Mouse (Mus musculus): ENCODE measurements around the gene Afmid. TPM values are rescaled to one million over a fixed set of nuclear protein-coding genes. Genes with fewer than 3 reads are reported as not detected.
"Not testable (repeated sequence)": the region's sequence is repeated elsewhere in the genome, so short reads cannot be mapped to it uniquely, and the experiment has no call there.

The Afmid gene
- polyA plus RNA-seq, 1 experiment from 2014 or later = 34.4 TPM

DNA sequence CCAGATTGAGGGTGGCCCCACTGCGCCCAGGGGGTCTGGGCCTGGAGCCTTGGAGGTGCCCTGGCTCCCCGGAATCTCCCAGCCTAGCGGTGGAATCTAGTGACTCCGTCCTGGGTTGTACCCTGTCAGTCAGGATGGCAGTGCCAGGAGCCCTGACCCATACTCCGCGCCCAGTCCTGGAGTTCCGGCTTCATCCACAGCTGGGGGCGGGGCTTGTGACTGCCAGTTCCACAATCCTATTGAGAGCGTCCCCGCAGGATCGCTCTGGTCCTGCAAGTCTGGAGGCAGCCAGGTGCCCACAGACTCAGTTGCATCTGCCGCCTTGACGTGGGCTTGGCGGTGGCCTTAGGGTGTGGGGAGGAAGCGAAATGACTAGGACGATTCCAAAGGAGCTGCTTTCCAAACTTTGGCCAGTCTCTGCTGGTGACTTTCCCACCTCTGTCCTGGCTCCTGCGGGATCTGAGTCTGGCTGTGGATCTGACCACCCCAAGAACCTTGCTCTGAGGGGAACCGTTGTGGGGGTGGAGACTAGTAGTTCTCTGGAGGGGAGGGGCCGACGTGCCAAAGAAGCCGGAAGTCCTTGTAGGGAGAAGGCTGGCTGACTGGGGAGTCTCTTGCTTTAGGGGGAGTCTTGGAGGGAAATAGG lies 15.2 kb upstream of the Afmid start:
- H3K4me1 ChIP-seq (ENCODE audit: insufficient read depth) = peaks cover 22% of the 10 kb centered on the region
- WGBS (ENCODE audit: insufficient replicate concordance) = under 1% methylated on average over 21 of the region's 21 CpGs
- peak overlapping the region; percentile 96 for H3K4me3 ChIP-seq (ENCODE audit: low read depth, low read length)
- no peaks in the 10 kb centered on the region for H3K27me3 ChIP-seq (ENCODE audit: insufficient read depth, low read length)
- ATAC-seq (peak; percentile 85), DNase-seq (peak; percentile 94)
- no peaks in the 10 kb centered on the region for H3K9me3 ChIP-seq (ENCODE audit: low read length)
- H3K27ac ChIP-seq (ENCODE audit: low read depth) = peak overlapping the region; percentile 92
- H3K9ac ChIP-seq (replicated peaks) = peak overlapping the region; percentile 95
- H3K36me3 ChIP-seq (replicated peaks; ENCODE audit: insufficient read depth, low read length) = peaks cover 51% of the 10 kb centered on the region
- peak; percentile 75 for TF ChIP-seq CTCF (IDR thresholded peaks at IDR 0.05; ENCODE audit: low read depth)
- TF ChIP-seq EP300 (IDR thresholded peaks at IDR 0.05; ENCODE audit: low read depth) = no peak
- peak overlapping the region; percentile 99 for H3K4me2 ChIP-seq (ENCODE audit: low read depth, low read length)

DNA sequence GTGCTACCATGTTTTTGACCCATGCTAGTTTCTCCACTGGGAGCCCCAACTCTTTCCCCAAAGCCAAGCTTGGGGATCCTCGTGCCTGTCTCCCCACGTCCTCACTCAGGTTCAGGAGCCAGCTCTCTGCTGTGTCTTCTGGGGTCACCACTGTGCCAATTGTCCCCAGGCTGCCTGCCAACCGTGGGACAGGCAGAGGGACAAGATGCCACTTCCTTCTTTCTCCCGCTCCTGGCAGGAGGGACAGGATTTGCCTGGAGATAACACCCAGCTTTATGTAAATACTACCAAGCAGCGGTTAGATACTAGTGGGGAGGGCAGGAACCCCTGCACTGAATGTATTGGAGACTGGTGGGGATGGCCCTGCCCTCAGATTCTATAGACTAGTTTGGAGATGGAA lies 11.9 kb upstream of the Afmid start:
- no peak overlapping the region for H3K9ac ChIP-seq (replicated peaks)
- DNase-seq = no peak
- H3K9me3 ChIP-seq (ENCODE audit: low read length) = no peaks in the 10 kb centered on the region
- peaks cover 73% of the 10 kb centered on the region for H3K36me3 ChIP-seq (replicated peaks; ENCODE audit: insufficient read depth, low read length)
- 49% methylated on average over 5 of the region's 5 CpGs for WGBS (ENCODE audit: insufficient replicate concordance)
- TF ChIP-seq EP300 (IDR thresholded peaks at IDR 0.05; ENCODE audit: low read depth) (no peak), CTCF (IDR thresholded peaks at IDR 0.05; ENCODE audit: low read depth) (no peak)
- H3K27ac ChIP-seq (ENCODE audit: low read depth) = peak overlapping the region; percentile 45; the same call in 1 of the 2 replicates
- no peak overlapping the region for H3K4me3 ChIP-seq (ENCODE audit: low read depth, low read length)
- no peak for ATAC-seq
- no peak overlapping the region for H3K4me2 ChIP-seq (ENCODE audit: low read depth, low read length)
- H3K4me1 ChIP-seq (ENCODE audit: insufficient read depth) = peaks cover 22% of the 10 kb centered on the region
- H3K27me3 ChIP-seq (ENCODE audit: insufficient read depth, low read length) = no peaks in the 10 kb centered on the region

DNA sequence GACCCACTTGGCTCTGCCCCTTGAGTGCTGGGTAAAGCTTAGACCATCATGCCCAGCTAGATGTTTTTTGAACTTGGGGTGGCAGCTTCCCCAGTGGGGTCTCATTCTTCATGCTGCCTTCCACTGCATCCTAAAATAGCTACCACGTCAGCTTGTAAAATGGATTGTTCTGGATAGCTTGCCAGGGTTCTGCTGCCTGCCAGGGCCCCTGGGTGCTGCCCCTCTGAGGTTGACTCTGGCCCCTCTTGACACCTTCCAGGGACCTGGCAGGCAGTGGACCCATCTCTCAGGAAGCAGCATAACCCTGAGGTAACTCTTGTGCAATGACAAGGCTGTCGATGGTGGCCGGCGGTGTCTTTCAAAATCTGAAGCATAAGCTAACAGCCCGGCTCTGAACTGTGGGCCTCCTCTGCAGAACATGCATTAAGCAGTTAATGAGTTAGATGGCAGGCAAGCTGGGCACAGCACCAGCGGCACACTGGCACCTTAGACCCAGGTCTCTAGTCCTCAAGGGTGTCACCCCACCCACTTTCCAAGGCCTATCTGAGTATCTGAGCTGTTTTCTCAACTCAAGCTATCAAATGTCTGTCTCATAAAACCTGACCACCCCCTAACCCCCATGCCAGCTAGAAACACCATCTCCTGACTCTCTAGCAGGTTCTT lies 10.9 kb upstream of the Afmid start:
- H3K4me2 ChIP-seq (ENCODE audit: low read depth, low read length) = no peak overlapping the region
- H3K36me3 ChIP-seq (replicated peaks; ENCODE audit: insufficient read depth, low read length) = peaks cover 82% of the 10 kb centered on the region
- no peaks in the 10 kb centered on the region for H3K27me3 ChIP-seq (ENCODE audit: insufficient read depth, low read length)
- peak overlapping the region; percentile 58; the same call in 1 of the 2 replicates for H3K27ac ChIP-seq (ENCODE audit: low read depth)
- H3K4me3 ChIP-seq (ENCODE audit: low read depth, low read length) = no peak overlapping the region
- 64% methylated on average over 6 of the region's 6 CpGs for WGBS (ENCODE audit: insufficient replicate concordance)
- DNase-seq = no peak
- H3K9me3 ChIP-seq (ENCODE audit: low read length) = no peaks in the 10 kb centered on the region
- H3K4me1 ChIP-seq (ENCODE audit: insufficient read depth) = peaks cover 19% of the 10 kb centered on the region
- ATAC-seq = no peak
- no peak for TF ChIP-seq EP300 (IDR thresholded peaks at IDR 0.05; ENCODE audit: low read depth)
- H3K9ac ChIP-seq (replicated peaks) = no peak overlapping the region

DNA sequence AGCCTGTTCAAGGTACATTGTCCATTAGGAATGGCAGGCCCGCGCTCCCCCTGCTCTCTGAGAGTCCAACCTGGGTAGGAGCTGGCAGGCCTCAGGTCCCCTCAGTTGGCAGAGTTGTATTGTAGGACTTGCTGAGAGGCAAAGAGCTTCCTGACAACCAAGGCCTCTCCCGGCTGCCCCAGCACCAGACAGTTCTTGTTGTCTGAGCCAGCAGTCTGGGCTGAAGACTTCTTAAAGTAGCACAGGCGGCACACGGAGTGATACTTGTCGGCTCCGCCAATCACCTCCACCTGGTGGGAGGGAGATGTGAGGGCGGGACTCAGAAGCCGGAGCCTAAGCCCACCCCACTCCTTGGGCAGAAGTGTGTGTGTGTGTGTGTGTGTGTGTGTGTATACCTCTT lies 9.9 kb upstream of the Afmid start:
- not testable (repeated sequence) for DNase-seq; H3K4me2 ChIP-seq (ENCODE audit: low read depth, low read length); H3K27me3 ChIP-seq (ENCODE audit: insufficient read depth, low read length); H3K9me3 ChIP-seq (ENCODE audit: low read length); H3K9ac ChIP-seq (replicated peaks); H3K4me3 ChIP-seq (ENCODE audit: low read depth, low read length); ATAC-seq
- 89% methylated on average over 9 of the region's 9 CpGs for WGBS (ENCODE audit: insufficient replicate concordance)
- H3K27ac ChIP-seq (ENCODE audit: low read depth) = peak overlapping the region; percentile 22; the same call in 1 of the 2 replicates
- peaks cover 16% of the 10 kb centered on the region for H3K4me1 ChIP-seq (ENCODE audit: insufficient read depth)
- H3K36me3 ChIP-seq (replicated peaks; ENCODE audit: insufficient read depth, low read length) = peaks cover 91% of the 10 kb centered on the region

DNA sequence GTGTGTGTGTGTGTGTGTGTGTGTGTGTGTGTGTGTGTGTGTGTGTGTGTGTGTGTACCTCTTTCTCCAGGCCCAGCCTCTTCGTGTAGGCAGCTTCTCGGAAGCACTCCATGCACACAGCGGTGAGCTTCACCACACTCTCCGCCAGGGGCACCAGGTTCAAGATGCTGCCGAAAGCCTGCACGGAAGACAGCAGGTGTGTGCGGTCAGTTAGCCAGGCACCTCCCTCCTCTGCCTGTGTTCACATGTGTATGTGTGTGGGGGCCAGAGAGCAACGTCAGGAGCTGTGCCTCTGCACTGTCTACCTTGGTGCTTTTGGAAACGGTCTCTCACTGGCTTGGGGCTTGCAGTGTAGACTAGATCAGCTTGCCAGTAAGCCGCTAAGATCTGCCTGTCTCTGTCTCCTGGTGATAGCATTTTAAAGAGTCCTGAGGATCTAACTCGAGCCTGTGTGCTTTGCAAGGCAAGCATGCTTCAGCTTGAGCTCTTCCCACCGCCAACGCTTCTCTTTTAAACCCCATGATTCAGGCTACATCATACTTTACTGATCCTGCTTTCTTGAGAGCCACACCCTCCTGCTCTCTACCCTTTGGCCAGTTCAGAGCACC lies 9.2 kb upstream of the Afmid start:
- Histone ChIP-seq H3K36me3 (replicated peaks; ENCODE audit: insufficient read depth, low read length) (peaks cover 94% of the 10 kb centered on the region), H3K9me3 (ENCODE audit: low read length) (no peaks in the 10 kb centered on the region), H3K9ac (replicated peaks) (no peak overlapping the region), H3K27ac (ENCODE audit: low read depth) (no peak overlapping the region), H3K4me1 (ENCODE audit: insufficient read depth) (peaks cover 9% of the 10 kb centered on the region), H3K4me2 (ENCODE audit: low read depth, low read length) (no peak overlapping the region), H3K27me3 (ENCODE audit: insufficient read depth, low read length) (no peaks in the 10 kb centered on the region), H3K4me3 (ENCODE audit: low read depth, low read length) (no peak overlapping the region)
- no peak for DNase-seq
- ATAC-seq = no peak
- 88% methylated on average over 12 of the region's 13 CpGs for WGBS (ENCODE audit: insufficient replicate concordance)
- TF ChIP-seq CTCF (IDR thresholded peaks at IDR 0.05; ENCODE audit: low read depth) (no peak), EP300 (IDR thresholded peaks at IDR 0.05; ENCODE audit: low read depth) (no peak)

DNA sequence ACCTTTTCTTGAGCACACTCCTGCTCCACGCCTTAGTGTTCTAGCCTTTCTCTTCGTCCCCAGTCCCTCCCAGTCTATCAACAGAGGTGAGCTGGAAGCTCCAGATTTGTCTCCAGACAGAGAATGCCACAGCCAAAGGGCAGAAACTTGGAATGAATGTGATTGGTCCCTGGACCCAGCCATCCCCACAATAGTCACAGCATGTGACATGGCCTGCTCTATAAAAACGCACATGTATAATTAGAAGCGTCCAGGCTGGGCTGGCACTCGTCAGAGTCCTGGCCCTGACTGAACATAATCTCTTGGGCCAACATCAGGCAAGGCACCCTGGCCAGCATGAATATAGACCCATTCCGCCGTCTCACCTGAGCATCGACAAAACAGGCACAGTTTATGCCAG lies 6.6 kb upstream of the Afmid start:
- Histone ChIP-seq H3K36me3 (replicated peaks; ENCODE audit: insufficient read depth, low read length) (peaks cover 93% of the 10 kb centered on the region), H3K4me1 (ENCODE audit: insufficient read depth) (peaks cover 10% of the 10 kb centered on the region)
- 81% methylated on average over 8 of the region's 8 CpGs for WGBS (ENCODE audit: insufficient replicate concordance)

More for the DNA sequence above, 6.6 kb upstream of the Afmid start:
- TF ChIP-seq CTCF (IDR thresholded peaks at IDR 0.05; ENCODE audit: low read depth) (no peak), EP300 (IDR thresholded peaks at IDR 0.05; ENCODE audit: low read depth) (no peak)
- no peak for DNase-seq
- Histone ChIP-seq H3K4me3 (ENCODE audit: low read depth, low read length) (no peak overlapping the region), H3K4me2 (ENCODE audit: low read depth, low read length) (no peak overlapping the region), H3K27me3 (ENCODE audit: insufficient read depth, low read length) (no peaks in the 10 kb centered on the region), H3K27ac (ENCODE audit: low read depth) (no peak overlapping the region), H3K9ac (replicated peaks) (no peak overlapping the region), H3K9me3 (ENCODE audit: low read length) (no peaks in the 10 kb centered on the region)
- ATAC-seq = no peak

Measured in liver, postnatal 0 days (tissue).